Mouse (Mus musculus) midbrain, embryonic 13.5 days (tissue): ENCODE measurements around the gene Prickle2. TPM values are rescaled to one million over a fixed set of nuclear protein-coding genes. Genes with fewer than 3 reads are reported as not detected.
A peak's percentile ranks its signal among the peaks of the same experiment; 100 is the strongest.

Source experiments
- ATAC-seq: fragments of 200-750 bp; cut with Nextera tagmentation; 2 replicates; pipeline ENCODE4 v1.8.0; 2017; ENCODE audit warnings: mild to moderate bottlenecking, moderate TSS enrichment, moderate library complexity
- H3K27ac ChIP-seq: fragments of 300-500 bp; sonication (generic); 2 replicates; pipeline ENCODE4 v1.5.1; 2015; ENCODE audit warnings: inconsistent platforms, mild to moderate bottlenecking, moderate library complexity
- H3K27me3 ChIP-seq: fragments of 300-500 bp; sonication (generic); 2 replicates; pipeline ENCODE4 v1.6.1; 2015; ENCODE audit warnings: mild to moderate bottlenecking, inconsistent platforms
- H3K36me3 ChIP-seq: fragments of 300-500 bp; sonication (generic); 2 replicates; pipeline ENCODE4 v1.6.1; 2015; ENCODE audit warnings: mild to moderate bottlenecking, inconsistent platforms
- H3K4me1 ChIP-seq: fragments of 300-500 bp; sonication (generic); replicated peaks from 2 replicates; pipeline ENCODE4 v1.6.1; 2015; ENCODE audit warnings: inconsistent platforms
- H3K4me2 ChIP-seq: fragments of 300-500 bp; sonication (generic); replicated peaks from 2 replicates; pipeline ENCODE4 v1.6.1; 2015; ENCODE audit warnings: moderate library complexity, mild to moderate bottlenecking, inconsistent platforms
- H3K4me3 ChIP-seq: fragments of 300-500 bp; sonication (generic); replicated peaks from 2 replicates; pipeline ENCODE4 v1.5.1; 2015; ENCODE audit warnings: mild to moderate bottlenecking, inconsistent platforms
- H3K9ac ChIP-seq: fragments of 300-500 bp; sonication (generic); replicated peaks from 2 replicates; pipeline ENCODE4 v1.6.1; 2015; ENCODE audit warnings: mild to moderate bottlenecking, inconsistent platforms
- H3K9me3 ChIP-seq: fragments of 300-500 bp; sonication (generic); 2 replicates; pipeline ENCODE4 v1.6.1; 2016; ENCODE audit warnings: mild to moderate bottlenecking, inconsistent platforms
- WGBS: fragments of 180-500 bp; shearing (Covaris S2); methylation state at CpG from one replicate; pipeline ENCODE4 v1.1.7; 2015; 5-methylcytosine and 5-hydroxymethylcytosine counted together
- polyA plus RNA-seq: library from polyadenylated mRNA; unstranded; fragments of >200 nt; fragmentation: Nextera tagmentation; extraction: Ambion mirVana; gene quantifications from 2 replicates; pipeline ENCODE4 v1.2.1, GENCODE M21; 2015

The Prickle2 gene
- polyA plus RNA-seq, 1 experiment from 2014 or later = 12.3 TPM

- no peak overlapping the region for H3K9ac ChIP-seq
- no peak overlapping the region for H3K4me3 ChIP-seq
- H3K27me3 ChIP-seq = no peaks in the 10 kb centered on the region
- H3K4me2 ChIP-seq = no peak overlapping the region
- no peaks in the 10 kb centered on the region for H3K9me3 ChIP-seq
- 0 out of 2 replicates have a peak, but pooled peaks cover 2% of the 10 kb centered on the region for H3K36me3 ChIP-seq
- WGBS = 78% methylated on average over 5 of the region's 5 CpGs
- H3K27ac ChIP-seq = no peak overlapping the region
- peaks cover 25% of the 10 kb centered on the region for H3K4me1 ChIP-seq
- no peak for ATAC-seq
Measured at GRCm38 (mm10) chr6:92394628-92395027, 311.3 kb downstream of the Prickle2 start.

DNA sequence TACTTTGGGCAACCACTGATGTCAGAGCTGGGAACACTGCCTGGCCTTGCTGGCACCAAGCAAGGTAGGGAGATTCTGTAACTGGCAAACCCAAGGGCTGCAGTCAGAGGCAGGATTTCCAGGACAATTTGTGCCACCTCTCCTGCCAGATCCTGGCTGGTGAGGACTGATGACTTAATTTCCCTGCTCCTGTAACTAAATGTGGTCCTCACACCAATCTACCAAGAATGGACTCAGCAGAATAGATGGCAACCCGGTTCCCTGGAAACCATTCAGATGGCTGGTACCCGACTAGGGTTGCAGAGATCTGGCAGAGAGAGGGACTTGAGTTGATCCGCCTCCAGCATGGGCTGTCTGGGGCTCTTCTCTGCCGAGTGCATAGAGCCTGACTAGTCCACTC lies 315.6 kb downstream of the Prickle2 start:
- ATAC-seq = no peak
- Histone ChIP-seq H3K27ac (no peak overlapping the region), H3K4me1 (peaks cover 9% of the 10 kb centered on the region), H3K27me3 (no peaks in the 10 kb centered on the region), H3K4me3 (no peak overlapping the region), H3K4me2 (no peak overlapping the region), H3K36me3 (no peaks in the 10 kb centered on the region), H3K9ac (no peak overlapping the region), H3K9me3 (no peaks in the 10 kb centered on the region)
- WGBS = 86% methylated on average over 4 of the region's 4 CpGs

DNA sequence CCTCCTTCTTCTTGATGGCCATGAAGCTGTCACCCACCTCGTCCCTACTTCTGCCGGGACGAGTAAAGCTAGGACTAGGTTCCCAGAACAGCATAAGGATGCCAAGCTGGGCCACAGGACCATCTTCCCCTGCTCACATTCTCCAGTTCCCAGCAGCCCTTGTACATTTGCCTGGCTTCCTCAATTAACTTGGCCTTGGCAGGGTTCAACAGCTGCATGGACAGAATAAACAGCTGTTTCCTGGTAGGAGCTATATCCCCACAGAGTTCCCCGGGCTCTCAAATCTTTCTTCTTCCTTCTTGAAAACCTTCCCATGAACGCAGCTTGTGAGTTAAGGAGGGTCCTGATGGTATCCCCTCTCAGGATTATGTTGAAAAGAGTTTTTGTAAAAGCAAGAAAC lies 317.3 kb downstream of the Prickle2 start:
- ATAC-seq = no peak
- Histone ChIP-seq H3K27me3 (no peaks in the 10 kb centered on the region), H3K27ac (no peak overlapping the region), H3K4me1 (0 out of 2 replicates have a peak, but pooled peaks cover 6% of the 10 kb centered on the region), H3K4me3 (no peak overlapping the region), H3K36me3 (no peaks in the 10 kb centered on the region), H3K9me3 (no peaks in the 10 kb centered on the region), H3K9ac (no peak overlapping the region), H3K4me2 (no peak overlapping the region)
- WGBS = 94% methylated on average over 5 of the region's 5 CpGs

GRCm38 (mm10) chr6:92383196-92383782 lies 322.7 kb downstream of the Prickle2 start:
- H3K36me3 ChIP-seq = peaks cover 6% of the 10 kb centered on the region
- peak overlapping the region; percentile 7; the same call in 1 of the 2 replicates for H3K27ac ChIP-seq
- WGBS = 43% methylated on average over 14 of the region's 14 CpGs
- H3K4me1 ChIP-seq = peaks cover 15% of the 10 kb centered on the region; the same call in 1 of the 2 replicates
- H3K4me2 ChIP-seq = no peak overlapping the region
- no peaks in the 10 kb centered on the region for H3K27me3 ChIP-seq
- no peak overlapping the region for H3K9ac ChIP-seq
- no peak for ATAC-seq
- no peak overlapping the region for H3K4me3 ChIP-seq
- H3K9me3 ChIP-seq = 0 out of 2 replicates have a peak, but pooled peaks cover 3% of the 10 kb centered on the region

GRCm38 (mm10) chr6:92381085-92381484 lies 324.9 kb downstream of the Prickle2 start:
- ATAC-seq = no peak
- peaks cover 15% of the 10 kb centered on the region; the same call in 1 of the 2 replicates for H3K4me1 ChIP-seq
- no peak overlapping the region for H3K4me2 ChIP-seq
- H3K27me3 ChIP-seq = no peaks in the 10 kb centered on the region
- no peak overlapping the region for H3K4me3 ChIP-seq
- 0 out of 2 replicates have a peak, but pooled peaks cover 3% of the 10 kb centered on the region for H3K9me3 ChIP-seq
- WGBS = 88% methylated on average over 10 of the region's 10 CpGs
- H3K27ac ChIP-seq = no peak overlapping the region
- H3K36me3 ChIP-seq = peaks cover 12% of the 10 kb centered on the region
- H3K9ac ChIP-seq = no peak overlapping the region

DNA sequence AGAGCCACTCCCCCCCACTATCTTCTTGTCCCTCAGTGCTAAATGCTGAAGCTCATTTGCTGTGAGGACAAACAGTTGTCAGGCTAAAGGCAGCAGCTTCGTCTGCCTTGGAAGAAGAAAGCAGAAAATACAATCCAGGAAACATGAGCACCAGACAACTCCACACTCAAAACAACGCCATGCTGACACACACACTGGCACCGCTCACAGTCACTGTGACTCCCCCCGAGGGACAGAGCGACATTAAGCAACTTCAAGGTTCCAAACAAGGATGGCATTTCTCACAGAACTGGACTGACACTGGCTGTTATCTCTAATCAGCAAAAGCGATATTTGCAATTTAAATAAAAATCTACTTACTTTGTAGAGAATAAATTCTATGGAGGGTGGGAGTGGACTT lies 331.1 kb downstream of the Prickle2 start:
- Histone ChIP-seq H3K9me3 (0 out of 2 replicates have a peak, but pooled peaks cover 3% of the 10 kb centered on the region), H3K27me3 (no peaks in the 10 kb centered on the region), H3K4me3 (no peak overlapping the region), H3K9ac (no peak overlapping the region), H3K27ac (no peak overlapping the region), H3K4me1 (no peaks in the 10 kb centered on the region), H3K36me3 (peaks cover 12% of the 10 kb centered on the region), H3K4me2 (no peak overlapping the region)
- WGBS = 82% methylated on average over 6 of the region's 6 CpGs
- no peak for ATAC-seq

DNA sequence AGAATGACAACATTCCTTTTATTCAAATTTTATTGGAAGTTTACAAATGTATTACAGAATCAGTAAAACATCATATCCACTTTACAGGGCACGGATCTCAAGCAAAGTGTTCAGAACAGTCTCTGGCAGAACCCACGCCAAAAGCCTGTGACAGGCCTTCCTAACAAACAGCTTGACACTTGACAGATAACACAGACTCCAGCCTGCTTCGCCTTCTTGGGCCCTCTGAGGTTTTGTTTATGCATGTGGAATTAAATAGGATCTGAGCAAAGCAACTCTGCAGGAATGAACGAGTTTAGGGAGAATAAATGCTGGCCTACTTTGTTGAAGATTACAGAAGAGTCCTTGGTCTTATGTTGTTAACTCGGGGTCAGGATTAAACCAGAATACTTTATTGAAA lies 335.1 kb downstream of the Prickle2 start:
- WGBS = 64% methylated on average over 5 of the region's 5 CpGs
- ATAC-seq = no peak
- H3K4me2 ChIP-seq = no peak overlapping the region
- peaks cover 4% of the 10 kb centered on the region for H3K36me3 ChIP-seq
- no peaks in the 10 kb centered on the region for H3K4me1 ChIP-seq
- H3K27ac ChIP-seq = no peak overlapping the region
- no peak overlapping the region for H3K9ac ChIP-seq
- H3K9me3 ChIP-seq = no peaks in the 10 kb centered on the region
- no peak overlapping the region for H3K4me3 ChIP-seq
- no peaks in the 10 kb centered on the region for H3K27me3 ChIP-seq

DNA sequence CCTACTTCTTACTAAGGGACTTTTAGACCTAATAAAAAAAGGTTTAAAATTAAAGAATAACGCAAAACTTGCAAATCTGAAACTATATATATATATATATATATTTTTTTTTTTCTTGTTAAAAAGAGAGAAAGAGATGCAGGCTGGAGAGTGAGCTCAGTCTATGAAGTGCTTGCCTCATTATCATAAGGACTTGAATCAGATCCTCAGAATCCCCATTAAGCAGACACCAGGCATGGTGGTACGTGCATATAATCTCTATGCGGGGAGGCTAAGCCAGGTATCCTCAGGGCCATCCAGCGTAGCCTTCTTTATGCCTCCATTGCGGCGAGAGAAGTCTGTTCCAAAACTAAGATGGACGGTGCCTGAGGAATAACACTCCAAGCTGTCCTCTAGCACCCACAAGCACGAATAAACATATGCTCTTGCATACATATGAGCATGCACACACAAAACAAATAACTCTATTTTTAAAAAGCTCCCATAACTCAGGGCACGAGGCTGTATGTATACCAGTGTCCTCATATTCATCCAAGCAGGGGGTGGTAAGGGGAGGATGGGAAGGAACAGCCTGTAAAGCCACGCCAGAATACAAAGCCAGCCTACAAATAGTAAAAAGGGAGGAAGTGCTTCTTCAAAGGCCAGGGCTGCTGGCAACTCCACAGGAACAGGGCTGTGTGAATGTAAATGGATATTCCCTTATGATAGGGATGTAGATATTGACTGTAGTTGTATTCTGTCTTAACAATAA lies 358.5 kb downstream of the Prickle2 start:
- Histone ChIP-seq H3K27me3 (no peaks in the 10 kb centered on the region), H3K9ac (no peak overlapping the region), H3K4me3 (no peak overlapping the region), H3K36me3 (no peaks in the 10 kb centered on the region), H3K4me2 (no peak overlapping the region), H3K27ac (peak overlapping the region; percentile 65), H3K9me3 (no peaks in the 10 kb centered on the region; the same call in 1 of the 2 replicates), H3K4me1 (peaks cover 25% of the 10 kb centered on the region)
- peak; percentile 50; the same call in 1 of the 2 replicates for ATAC-seq
- 62% methylated on average over 10 of the region's 10 CpGs for WGBS

GRCm38 (mm10) chr6:92346729-92347128 lies 359.2 kb downstream of the Prickle2 start:
- 0 out of 2 replicates have a peak, but pooled peaks have one; percentile 53 for ATAC-seq
- H3K4me2 ChIP-seq = no peak overlapping the region
- H3K27ac ChIP-seq = peak overlapping the region; percentile 65
- H3K27me3 ChIP-seq = no peaks in the 10 kb centered on the region
- no peaks in the 10 kb centered on the region for H3K9me3 ChIP-seq
- H3K9ac ChIP-seq = no peak overlapping the region; the same call in 1 of the 2 replicates
- no peak overlapping the region for H3K4me3 ChIP-seq
- 33% methylated on average over 7 of the region's 7 CpGs for WGBS
- peaks cover 25% of the 10 kb centered on the region for H3K4me1 ChIP-seq
- H3K36me3 ChIP-seq = no peaks in the 10 kb centered on the region

GRCm38 (mm10) chr6:92345151-92345550 lies 360.8 kb downstream of the Prickle2 start:
- Histone ChIP-seq H3K9me3 (no peaks in the 10 kb centered on the region), H3K4me2 (no peak overlapping the region), H3K36me3 (no peaks in the 10 kb centered on the region), H3K4me3 (no peak overlapping the region), H3K27me3 (no peaks in the 10 kb centered on the region), H3K9ac (no peak overlapping the region), H3K27ac (no peak overlapping the region), H3K4me1 (peaks cover 25% of the 10 kb centered on the region)
- 82% methylated on average over 2 of the region's 2 CpGs for WGBS
- no peak for ATAC-seq

DNA sequence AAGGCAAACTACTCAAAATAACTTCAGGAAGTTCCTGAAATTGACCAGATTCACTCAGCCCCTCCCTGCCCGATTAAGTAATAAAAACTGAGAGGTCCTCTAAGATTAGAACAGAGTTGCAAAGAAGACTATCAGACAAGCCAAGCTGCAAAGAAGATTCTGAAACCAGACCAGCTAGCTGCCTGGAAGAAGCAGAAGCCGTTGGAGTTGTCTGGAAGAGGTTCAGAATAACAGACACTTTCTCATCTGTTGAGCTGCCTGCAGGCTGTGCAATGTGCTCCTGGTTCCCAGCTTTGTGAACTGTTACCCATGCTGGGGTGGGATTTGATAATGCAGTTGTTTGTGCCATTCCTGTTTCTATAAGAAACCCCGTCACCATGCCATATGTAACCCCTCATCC lies 361.4 kb downstream of the Prickle2 start:
- 96% methylated on average over 3 of the region's 3 CpGs for WGBS
- Histone ChIP-seq H3K9me3 (no peaks in the 10 kb centered on the region), H3K4me1 (peaks cover 25% of the 10 kb centered on the region), H3K9ac (no peak overlapping the region), H3K27ac (no peak overlapping the region), H3K36me3 (no peaks in the 10 kb centered on the region), H3K4me3 (no peak overlapping the region), H3K4me2 (no peak overlapping the region), H3K27me3 (no peaks in the 10 kb centered on the region)
- ATAC-seq = no peak
